Mouse (Mus musculus): ENCODE data around the gene Grtp1. TPM values are rescaled to one million over a fixed set of nuclear protein-coding genes. Genes with fewer than 3 reads are reported as not detected.
"Not testable (repeated sequence)": the region's sequence is repeated elsewhere in the genome, so short reads cannot be mapped to it uniquely, and the experiment has no call there.

Gene Grtp1
- total and polyA plus RNA-seq, 2 experiments from 2014 or later: 4.4 to 10.0 TPM

GRCm38 (mm10) chr8:13132220-13132619 is 68.2 kb downstream of the Grtp1 start:
- 57% methylated on average over 9 of the region's 9 CpGs for WGBS
- H3K4me2 ChIP-seq (ENCODE audit: low read depth, low read length); H3K9me3 ChIP-seq (replicated peaks; ENCODE audit: control insufficient read depth, low read length); H3K4me1 ChIP-seq (ENCODE audit: control insufficient read depth, insufficient read depth); H3K27me3 ChIP-seq (ENCODE audit: control insufficient read depth, insufficient read depth, low read length); ATAC-seq (ENCODE audit: insufficient read depth, low read depth); H3K27ac ChIP-seq (ENCODE audit: low read depth); H3K9ac ChIP-seq (replicated peaks; ENCODE audit: low read depth, low read length); H3K4me3 ChIP-seq (ENCODE audit: low read depth, low read length): not testable (repeated sequence)
- TF ChIP-seq CTCF (IDR thresholded peaks at IDR 0.05; ENCODE audit: low read depth): peak; percentile 51
- DNase-seq (ENCODE audit: low spot score): peak; percentile 31
- peaks cover 94% of the 10 kb centered on the region for H3K36me3 ChIP-seq (replicated peaks; ENCODE audit: control insufficient read depth, insufficient read depth, low read length)

GRCm38 (mm10) chr8:13124897-13125296 is 75.5 kb downstream of the Grtp1 start:
- no peaks in the 10 kb centered on the region for H3K27me3 ChIP-seq (ENCODE audit: control insufficient read depth, insufficient read depth, low read length)
- no peak for DNase-seq (ENCODE audit: low spot score)
- 89% methylated on average over 8 of the region's 8 CpGs for WGBS
- H3K9me3 ChIP-seq (replicated peaks; ENCODE audit: control insufficient read depth, low read length): no peaks in the 10 kb centered on the region
- no peak overlapping the region for H3K4me2 ChIP-seq (ENCODE audit: low read depth, low read length)
- no peak overlapping the region for H3K9ac ChIP-seq (replicated peaks; ENCODE audit: low read depth, low read length)
- no peak for TF ChIP-seq CTCF (IDR thresholded peaks at IDR 0.05; ENCODE audit: low read depth)
- no peak for TF ChIP-seq EP300 (IDR thresholded peaks at IDR 0.05; ENCODE audit: low read depth)
- no peak for ATAC-seq (ENCODE audit: insufficient read depth, low read depth)
- H3K36me3 ChIP-seq (replicated peaks; ENCODE audit: control insufficient read depth, insufficient read depth, low read length): peaks cover 75% of the 10 kb centered on the region
- H3K27ac ChIP-seq (ENCODE audit: low read depth): no peak overlapping the region
- no peak overlapping the region for H3K4me3 ChIP-seq (ENCODE audit: low read depth, low read length)
- peaks cover 3% of the 10 kb centered on the region; the same call in 1 of the 2 replicates for H3K4me1 ChIP-seq (ENCODE audit: control insufficient read depth, insufficient read depth)

GRCm38 (mm10) chr8:13122887-13123421 is 77.5 kb downstream of the Grtp1 start:
- Histone ChIP-seq H3K36me3 (replicated peaks; ENCODE audit: control insufficient read depth, insufficient read depth, low read length) (peaks cover 71% of the 10 kb centered on the region), H3K27me3 (ENCODE audit: control insufficient read depth, insufficient read depth, low read length) (no peaks in the 10 kb centered on the region), H3K27ac (ENCODE audit: low read depth) (no peak overlapping the region), H3K4me3 (ENCODE audit: low read depth, low read length) (no peak overlapping the region), H3K4me1 (ENCODE audit: control insufficient read depth, insufficient read depth) (peaks cover 3% of the 10 kb centered on the region; the same call in 1 of the 2 replicates), H3K9me3 (replicated peaks; ENCODE audit: control insufficient read depth, low read length) (no peaks in the 10 kb centered on the region), H3K4me2 (ENCODE audit: low read depth, low read length) (no peak overlapping the region), H3K9ac (replicated peaks; ENCODE audit: low read depth, low read length) (no peak overlapping the region)
- DNase-seq (ENCODE audit: low spot score) (no peak), ATAC-seq (ENCODE audit: insufficient read depth, low read depth) (peak; percentile 34; the same call in 1 of the 2 replicates)
- 59% methylated on average over 7 of the region's 7 CpGs for WGBS
- TF ChIP-seq EP300 (IDR thresholded peaks at IDR 0.05; ENCODE audit: low read depth) (no peak), CTCF (IDR thresholded peaks at IDR 0.05; ENCODE audit: low read depth) (no peak)

MicroRNAs encoded within 50 kb of the gene (microRNA counts, 519-probe panel; counts per million panel counts)
- not detected for microRNA mmu-miR-1968

Small RNA genes lying within 50 kb of the gene (microRNA-seq; reads per million reads assigned to microRNA genes)
- gene Mir1968 (10.9 reads per million, percentile 30 among the genes with 10 or more reads in this experiment), gene Mir7065 (not detected)

Other genes with a start within 250 kb of the Grtp1 start
- gene F7, start 174.6 kb downstream of the Grtp1 start, total RNA-seq (2014; rRNA removed; ENCODE audit: low replicate concordance): not detected in 2 replicates
- gene F7, start 174.6 kb downstream of the Grtp1 start, polyA plus RNA-seq (2015; fragmentation: Nextera tagmentation; extraction: Ambion mirVana): not detected in 2 replicates
- 0.19 TPM in 1 of 2 replicates, not detected in the other for gene F10, start 163.3 kb downstream of the Grtp1 start, total RNA-seq (2014; rRNA removed; ENCODE audit: low replicate concordance)
- gene F10, start 163.3 kb downstream of the Grtp1 start, polyA plus RNA-seq (2015; fragmentation: Nextera tagmentation; extraction: Ambion mirVana): 0.22 and 0.37 TPM in 2 replicates
- gene Proz, start 139.7 kb downstream of the Grtp1 start, total RNA-seq (2014; rRNA removed; ENCODE audit: low replicate concordance): not detected in 2 replicates
- gene Proz, start 139.7 kb downstream of the Grtp1 start, polyA plus RNA-seq (2015; fragmentation: Nextera tagmentation; extraction: Ambion mirVana): 0.10 TPM in 2 replicates
- 8.2 and 13.1 TPM in 2 replicates for gene Pcid2, start 95.2 kb downstream of the Grtp1 start, total RNA-seq (2014; rRNA removed; ENCODE audit: low replicate concordance)
- gene Pcid2, start 95.2 kb downstream of the Grtp1 start, polyA plus RNA-seq (2015; fragmentation: Nextera tagmentation; extraction: Ambion mirVana): 12.4 TPM in 2 replicates
- gene Cul4a, start 95.0 kb downstream of the Grtp1 start, total RNA-seq (2014; rRNA removed; ENCODE audit: low replicate concordance): 140 and 158 TPM in 2 replicates
- gene Cul4a, start 95.0 kb downstream of the Grtp1 start, polyA plus RNA-seq (2015; fragmentation: Nextera tagmentation; extraction: Ambion mirVana): 81.4 and 88.2 TPM in 2 replicates
- gene Lamp1, start 41.5 kb downstream of the Grtp1 start, total RNA-seq (2014; rRNA removed; ENCODE audit: low replicate concordance): 317 and 327 TPM in 2 replicates
- 266 and 267 TPM in 2 replicates for gene Lamp1, start 41.5 kb downstream of the Grtp1 start, polyA plus RNA-seq (2015; fragmentation: Nextera tagmentation; extraction: Ambion mirVana)
- 252 and 255 TPM in 2 replicates for gene Adprhl1, start 53.5 kb upstream of the Grtp1 start, total RNA-seq (2014; rRNA removed; ENCODE audit: low replicate concordance)
- gene Adprhl1, start 53.5 kb upstream of the Grtp1 start, polyA plus RNA-seq (2015; fragmentation: Nextera tagmentation; extraction: Ambion mirVana): 317 and 337 TPM in 2 replicates
- 31.8 and 37.7 TPM in 2 replicates for gene Dcun1d2, start 87.5 kb upstream of the Grtp1 start, total RNA-seq (2014; rRNA removed; ENCODE audit: low replicate concordance)
- gene Dcun1d2, start 87.5 kb upstream of the Grtp1 start, polyA plus RNA-seq (2015; fragmentation: Nextera tagmentation; extraction: Ambion mirVana): 27.8 and 30.5 TPM in 2 replicates
- gene Tmco3, start 87.6 kb upstream of the Grtp1 start, total RNA-seq (2014; rRNA removed; ENCODE audit: low replicate concordance): 9.0 and 10.8 TPM in 2 replicates
- 16.7 and 18.3 TPM in 2 replicates for gene Tmco3, start 87.6 kb upstream of the Grtp1 start, polyA plus RNA-seq (2015; fragmentation: Nextera tagmentation; extraction: Ambion mirVana)
- gene Tfdp1, start 138.1 kb upstream of the Grtp1 start, total RNA-seq (2014; rRNA removed; ENCODE audit: low replicate concordance): 20.9 and 38.6 TPM in 2 replicates
- 47.4 and 48.0 TPM in 2 replicates for gene Tfdp1, start 138.1 kb upstream of the Grtp1 start, polyA plus RNA-seq (2015; fragmentation: Nextera tagmentation; extraction: Ambion mirVana)
- not detected in 2 replicates for gene Atp4b, start 196.2 kb upstream of the Grtp1 start, total RNA-seq (2014; rRNA removed; ENCODE audit: low replicate concordance)
- gene Atp4b, start 196.2 kb upstream of the Grtp1 start, polyA plus RNA-seq (2015; fragmentation: Nextera tagmentation; extraction: Ambion mirVana): 0.08 and 0.14 TPM in 2 replicates
- gene Grk1, start 204.5 kb upstream of the Grtp1 start, total RNA-seq (2014; rRNA removed; ENCODE audit: low replicate concordance): 0.42 TPM in 1 of 2 replicates, not detected in the other
- not detected in 2 replicates for gene Grk1, start 204.5 kb upstream of the Grtp1 start, polyA plus RNA-seq (2015; fragmentation: Nextera tagmentation; extraction: Ambion mirVana)
- gene Tmem255b, start 234.6 kb upstream of the Grtp1 start, total RNA-seq (2014; rRNA removed; ENCODE audit: low replicate concordance): 3.1 and 8.9 TPM in 2 replicates
- 3.3 and 3.6 TPM in 2 replicates for gene Tmem255b, start 234.6 kb upstream of the Grtp1 start, polyA plus RNA-seq (2015; fragmentation: Nextera tagmentation; extraction: Ambion mirVana)